Mouse (Mus musculus) activated CD4-positive, CD25-positive, alpha-beta regulatory T cell, adult 4 months (primary cell): Measurements from ENCODE around the gene Has1. TPM values are rescaled to one million over a fixed set of nuclear protein-coding genes. Genes with fewer than 3 reads are reported as not detected.

Source experiments
- ATAC-seq: one replicate; pipeline ENCODE4 v1.8.0; 2017
- polyA plus RNA-seq, 2 experiments: library from polyadenylated mRNA; unstranded; fragments of 100-300 nt; shearing (Covaris generic); gene quantifications; one replicate each; pipeline ENCODE4 v1.2.1; 2017

Gene Has1
- polyA plus RNA-seq, 2 experiments from 2014 or later = not detected

GRCm38 (mm10) chr17:17843534-17844261 lies 11.3 kb downstream of the Has1 start:
- no peak for ATAC-seq

- ATAC-seq = no peak
Measured at GRCm38 (mm10) chr17:17840796-17841195, 14.2 kb downstream of the Has1 start.

GRCm38 (mm10) chr17:17839276-17839675 lies 15.7 kb downstream of the Has1 start:
- no peak for ATAC-seq

- peak; percentile 98 for ATAC-seq
Measured at GRCm38 (mm10) chr17:17837919-17838701, 16.9 kb downstream of the Has1 start.

GRCm38 (mm10) chr17:17837426-17837825 lies 17.6 kb downstream of the Has1 start:
- ATAC-seq = no peak

GRCm38 (mm10) chr17:17836101-17836500 lies 18.9 kb downstream of the Has1 start:
- no peak for ATAC-seq

GRCm38 (mm10) chr17:17834896-17835295 lies 20.1 kb downstream of the Has1 start:
- ATAC-seq = no peak

GRCm38 (mm10) chr17:17830731-17831130 lies 24.3 kb downstream of the Has1 start:
- ATAC-seq = no peak

- ATAC-seq = no peak
Measured at GRCm38 (mm10) chr17:17829816-17830535, 25.0 kb downstream of the Has1 start.

GRCm38 (mm10) chr17:17829052-17829785 lies 25.8 kb downstream of the Has1 start:
- no peak for ATAC-seq

- no peak for ATAC-seq
Measured at GRCm38 (mm10) chr17:17828191-17828981, 26.6 kb downstream of the Has1 start.

GRCm38 (mm10) chr17:17827658-17828190 lies 27.3 kb downstream of the Has1 start:
- no peak for ATAC-seq

GRCm38 (mm10) chr17:17826751-17827657 lies 28.0 kb downstream of the Has1 start, which contains the start of gene Spaca6:
TSS of gene Spaca6 (plus strand) at chr17:17827158.
- peak; percentile 33 for ATAC-seq

GRCm38 (mm10) chr17:17825921-17826591 lies 28.9 kb downstream of the Has1 start:
- ATAC-seq = peak; percentile 34

- ATAC-seq = no peak
Measured at GRCm38 (mm10) chr17:17823612-17824336, 31.2 kb downstream of the Has1 start.

- no peak for ATAC-seq
Measured at GRCm38 (mm10) chr17:17795527-17795926, 59.5 kb downstream of the Has1 start.
